Mouse (Mus musculus) common myeloid progenitor, adult 5-6 weeks (primary cell): ENCODE data around the gene Zfp334. TPM values are rescaled to one million over a fixed set of nuclear protein-coding genes. Genes with fewer than 3 reads are reported as not detected.

ENCODE experiments used
- ATAC-seq: replicated peaks from 2 replicates; pipeline ENCODE4 v1.8.0; 2016; ENCODE audit warnings: low read depth, mild to moderate bottlenecking, moderate TSS enrichment, inconsistent platforms; ENCODE audit not compliant: poor library complexity, severe bottlenecking
- total RNA-seq: library from RNA; stranded (forward); fragments of 200-1000, 187-1606 nt; gene quantifications from 2 replicates; pipeline ENCODE4 v1.2.3, GENCODE M21; 2017

The Zfp334 gene
- total RNA-seq = not detected in 2 replicates

- no peak for ATAC-seq
These were observed at the start of gene Zfp334 for GRCm38 (mm10) chr2:165387844-165388495. Gene Zfp334, minus strand, starts transcription at chr2:165388259.

DNA sequence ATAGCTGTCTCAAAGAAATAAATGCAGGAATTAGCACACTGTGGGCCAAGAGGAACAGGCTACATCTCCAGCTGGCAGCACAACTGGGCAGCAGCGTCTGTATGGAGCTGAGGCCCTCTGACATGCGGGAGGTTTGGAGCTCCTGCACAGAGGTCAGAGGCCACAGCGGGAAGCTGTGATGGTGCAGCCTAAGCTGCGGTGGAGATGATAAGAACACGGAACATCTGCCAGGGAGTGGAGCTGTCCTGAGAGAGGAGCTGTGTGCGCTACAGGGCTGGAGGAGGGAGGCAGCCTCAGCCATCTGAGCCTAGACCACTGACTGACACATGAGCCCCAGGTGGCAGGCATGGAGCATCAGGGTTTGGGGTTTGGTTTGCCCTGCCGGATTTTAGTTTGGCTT lies 40.6 kb upstream of the Zfp334 start:
- ATAC-seq = no peak

- ATAC-seq = no peak
These were observed 32.1 kb upstream of the Zfp334 start for GRCm38 (mm10) chr2:165420195-165420594.

DNA sequence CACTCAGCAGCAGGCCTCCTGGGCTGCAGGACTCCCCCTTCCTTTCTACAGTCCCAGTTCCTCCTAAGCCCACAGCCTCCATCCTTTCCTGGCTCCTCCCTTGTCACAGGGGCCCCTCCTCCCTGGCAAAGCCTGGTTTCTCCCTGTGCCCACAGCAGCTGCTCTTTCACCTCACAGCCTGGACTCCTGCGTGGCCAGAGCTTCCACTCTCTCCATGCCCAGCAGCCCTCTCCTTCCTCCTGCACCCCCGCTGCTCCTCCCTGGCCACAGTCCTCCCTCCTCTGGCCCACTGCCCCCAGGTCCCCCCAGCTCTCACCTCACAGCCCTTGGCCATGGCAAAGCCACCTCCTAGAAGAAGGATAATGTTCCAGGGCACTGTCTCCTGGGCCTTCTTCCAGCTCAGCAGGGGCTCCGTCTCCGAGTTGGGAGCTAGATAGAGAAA lies 31.6 kb upstream of the Zfp334 start:
- ATAC-seq = peak; percentile 73

- ATAC-seq = no peak
These were observed 30.5 kb upstream of the Zfp334 start for GRCm38 (mm10) chr2:165418577-165418976.

DNA sequence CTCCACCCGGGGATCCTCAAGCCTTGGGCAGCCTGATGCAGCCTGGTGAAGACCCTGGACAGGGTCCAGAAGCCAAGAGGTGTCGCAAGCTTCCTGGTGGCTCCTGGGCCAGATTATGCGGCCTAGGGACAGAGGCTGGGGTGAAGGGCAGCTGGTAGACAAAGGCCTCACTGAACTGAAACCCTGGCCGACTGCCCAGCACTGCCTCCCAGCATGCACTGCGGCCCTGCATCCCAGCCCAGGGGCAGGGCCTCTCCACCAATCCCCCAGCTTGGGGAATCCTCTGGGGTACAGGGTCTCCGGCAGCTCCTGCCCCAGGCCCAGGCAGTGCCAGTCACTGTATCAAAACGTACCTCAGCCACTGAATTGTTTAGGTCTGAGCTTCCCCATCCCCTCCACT lies 29.2 kb upstream of the Zfp334 start:
- peak; percentile 57 for ATAC-seq

DNA sequence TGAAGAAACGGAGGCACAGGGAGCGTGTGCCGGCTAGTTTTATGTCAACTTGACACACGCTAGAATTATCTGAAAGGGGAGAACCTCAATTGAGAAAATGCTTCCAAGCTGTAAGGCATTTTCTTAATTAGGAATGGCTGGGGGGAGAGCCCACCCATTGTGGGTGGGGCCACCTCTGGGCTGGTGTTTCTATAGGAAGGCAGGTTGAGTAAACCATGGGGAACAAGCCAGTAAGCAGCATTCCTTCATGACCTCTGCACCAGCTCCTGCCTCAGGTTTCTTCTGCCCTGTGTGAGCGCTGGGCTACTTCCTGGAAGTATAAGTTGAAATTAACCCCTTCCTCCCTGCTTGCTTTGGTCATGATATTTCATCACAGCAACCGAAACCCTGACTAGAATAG lies 27.7 kb upstream of the Zfp334 start:
- no peak for ATAC-seq

GRCm38 (mm10) chr2:165415141-165415721 lies 27.2 kb upstream of the Zfp334 start:
- ATAC-seq = no peak

GRCm38 (mm10) chr2:165414321-165414720 lies 26.3 kb upstream of the Zfp334 start:
- no peak for ATAC-seq

- no peak for ATAC-seq
These were observed 25.8 kb upstream of the Zfp334 start for GRCm38 (mm10) chr2:165413884-165414283.

DNA sequence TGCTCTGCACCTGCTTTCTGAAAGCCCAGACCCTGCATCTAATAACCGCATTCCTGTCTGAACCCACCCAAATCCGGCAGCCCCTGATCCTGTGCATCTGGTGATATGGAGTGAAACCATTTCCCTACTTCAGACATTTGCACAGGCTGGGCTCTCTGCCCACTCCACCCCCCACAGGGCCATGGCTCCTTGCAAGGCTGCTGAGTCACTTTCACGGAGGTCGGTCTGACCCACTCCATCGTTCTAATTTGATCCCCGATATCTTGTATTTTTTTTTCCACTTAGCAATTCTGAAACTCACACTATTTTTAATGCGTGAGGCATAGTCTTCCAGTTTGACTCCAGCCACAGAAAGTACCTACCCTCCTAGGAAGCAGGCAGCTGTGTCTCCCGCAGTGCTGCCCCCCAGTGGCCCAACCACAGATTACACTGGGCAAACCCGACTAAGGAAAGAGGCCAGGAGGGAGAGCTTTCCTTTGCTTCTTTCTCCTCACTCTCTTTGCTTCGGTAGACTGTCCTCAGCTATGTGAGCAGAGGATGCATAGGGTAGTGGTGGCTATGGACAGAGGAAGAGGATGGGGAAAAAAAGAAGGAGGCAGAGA lies 19.7 kb upstream of the Zfp334 start:
- ATAC-seq = peak; percentile 63

DNA sequence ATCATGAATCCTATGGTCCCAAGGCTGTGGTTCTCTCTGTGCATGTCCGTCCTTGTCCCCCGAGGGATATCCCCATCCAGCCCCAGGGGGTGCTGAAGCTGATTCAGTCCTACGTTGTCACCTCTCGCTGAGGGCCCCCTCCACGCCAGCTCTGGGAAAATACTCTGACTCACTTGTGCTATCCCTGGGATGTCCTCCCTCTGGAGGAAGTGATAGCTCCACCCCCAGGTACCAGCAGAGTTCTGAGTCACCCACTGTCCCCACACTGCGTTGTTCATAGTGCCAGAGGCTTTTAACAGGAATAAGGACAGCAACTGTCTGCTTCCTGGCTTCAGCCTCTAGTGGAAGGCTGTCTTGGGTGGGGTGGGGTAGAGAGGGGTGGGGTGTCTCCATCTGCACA lies 17.3 kb upstream of the Zfp334 start:
- peak; percentile 31 for ATAC-seq

- peak; percentile 71 for ATAC-seq
These were observed 16.9 kb upstream of the Zfp334 start for GRCm38 (mm10) chr2:165404951-165405350.

DNA sequence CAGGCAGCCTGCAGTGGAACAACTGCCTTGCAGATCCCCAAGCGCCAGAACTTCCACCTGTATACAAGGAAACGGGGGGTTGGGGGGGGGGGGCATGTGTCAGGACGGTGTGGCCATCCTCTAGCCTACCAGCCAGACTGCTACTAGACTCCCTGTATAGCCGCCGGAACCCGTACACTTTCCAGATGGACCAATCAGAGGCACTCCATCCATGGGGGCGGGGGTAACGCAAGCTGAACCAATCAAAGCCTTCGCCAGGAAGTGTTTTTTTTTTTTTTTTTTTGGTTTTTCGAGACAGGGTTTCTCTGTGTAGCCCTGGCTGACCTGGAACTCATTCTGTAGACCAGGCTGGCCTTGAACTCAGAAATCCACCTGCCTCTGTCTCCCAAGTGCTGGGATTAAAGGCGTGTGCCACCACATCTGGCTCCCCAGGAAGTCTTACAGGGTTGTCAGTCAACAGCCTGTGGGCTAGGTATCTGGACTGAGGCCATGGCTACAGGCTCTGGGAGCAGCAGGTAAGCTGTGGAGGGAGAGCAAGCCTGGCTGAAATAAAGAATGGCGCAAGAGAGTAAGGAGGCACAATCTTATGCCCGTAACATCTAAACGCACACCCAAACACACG lies 10.2 kb upstream of the Zfp334 start:
- ATAC-seq = no peak

GRCm38 (mm10) chr2:165397502-165398163 lies 9.6 kb upstream of the Zfp334 start:
- no peak for ATAC-seq

DNA sequence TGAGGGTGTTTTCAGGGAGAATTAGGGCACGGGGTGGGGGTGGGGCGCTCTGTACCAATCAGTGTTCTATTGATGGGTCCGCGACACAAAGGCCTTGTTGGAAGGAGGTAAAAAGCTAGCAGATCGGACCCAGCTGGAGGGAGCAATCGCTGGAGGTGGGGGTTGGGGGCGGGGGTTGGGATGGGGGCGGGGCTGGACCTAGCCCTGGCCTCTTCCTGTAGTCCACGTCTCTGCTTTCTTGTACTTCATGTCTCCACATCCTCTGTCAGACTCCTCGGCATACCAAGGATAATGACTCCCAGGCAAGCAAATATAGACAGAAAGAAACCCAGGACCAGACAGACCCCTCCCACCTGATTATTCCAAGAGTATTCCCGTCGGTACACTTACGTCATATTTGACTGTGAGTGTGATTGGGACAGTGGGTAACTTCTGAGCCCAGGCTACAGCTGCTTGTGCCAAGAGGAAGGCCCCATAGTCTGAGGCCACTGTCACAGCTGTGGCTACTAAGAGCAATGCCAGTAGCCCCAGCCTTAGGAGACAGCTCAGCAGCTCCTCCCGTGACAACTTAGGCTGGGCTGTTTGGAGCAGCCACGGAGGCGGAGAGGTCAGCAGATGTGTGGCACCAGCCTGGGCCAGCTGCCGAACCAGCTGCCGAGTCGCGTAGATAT lies 8.9 kb upstream of the Zfp334 start:
- ATAC-seq = no peak

DNA sequence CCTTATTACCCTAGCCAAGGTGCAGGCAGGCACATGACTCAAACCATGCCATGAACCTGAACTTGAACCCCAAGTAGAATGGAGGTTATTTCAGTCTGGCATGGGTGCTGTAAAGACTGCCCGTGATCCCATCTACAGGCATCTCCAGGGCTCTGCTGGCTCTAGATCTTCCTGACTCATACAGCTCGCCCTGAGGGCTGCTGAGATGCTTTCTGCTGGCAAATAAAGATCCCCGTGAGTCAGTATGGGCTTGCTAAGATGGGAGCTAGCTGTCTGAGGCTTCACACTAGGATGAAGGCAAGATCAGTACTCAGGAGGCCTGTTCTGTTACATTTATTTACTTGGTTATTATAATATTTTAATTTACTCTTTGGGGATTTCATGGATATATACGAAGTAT lies 4.1 kb upstream of the Zfp334 start:
- ATAC-seq = no peak

DNA sequence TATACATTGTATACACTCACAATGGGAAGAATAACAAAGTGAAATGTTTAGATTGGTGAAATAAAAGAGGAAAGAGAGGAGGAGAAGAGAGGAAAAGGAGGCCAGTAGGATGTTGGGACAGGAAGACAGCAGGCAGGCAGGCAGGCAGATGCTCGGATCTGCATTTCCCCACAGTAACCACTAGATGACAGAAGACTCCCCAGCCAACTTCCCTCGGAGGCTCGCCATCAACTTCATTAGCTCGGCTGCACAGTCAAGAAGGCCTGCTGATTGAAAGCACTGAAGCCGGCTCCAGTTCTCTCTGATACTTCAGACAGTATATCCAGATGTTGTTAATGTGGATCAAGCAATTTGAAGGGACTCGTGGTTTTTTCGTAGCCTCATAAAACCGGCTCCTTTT lies 3.5 kb upstream of the Zfp334 start:
- ATAC-seq = peak; percentile 89

DNA sequence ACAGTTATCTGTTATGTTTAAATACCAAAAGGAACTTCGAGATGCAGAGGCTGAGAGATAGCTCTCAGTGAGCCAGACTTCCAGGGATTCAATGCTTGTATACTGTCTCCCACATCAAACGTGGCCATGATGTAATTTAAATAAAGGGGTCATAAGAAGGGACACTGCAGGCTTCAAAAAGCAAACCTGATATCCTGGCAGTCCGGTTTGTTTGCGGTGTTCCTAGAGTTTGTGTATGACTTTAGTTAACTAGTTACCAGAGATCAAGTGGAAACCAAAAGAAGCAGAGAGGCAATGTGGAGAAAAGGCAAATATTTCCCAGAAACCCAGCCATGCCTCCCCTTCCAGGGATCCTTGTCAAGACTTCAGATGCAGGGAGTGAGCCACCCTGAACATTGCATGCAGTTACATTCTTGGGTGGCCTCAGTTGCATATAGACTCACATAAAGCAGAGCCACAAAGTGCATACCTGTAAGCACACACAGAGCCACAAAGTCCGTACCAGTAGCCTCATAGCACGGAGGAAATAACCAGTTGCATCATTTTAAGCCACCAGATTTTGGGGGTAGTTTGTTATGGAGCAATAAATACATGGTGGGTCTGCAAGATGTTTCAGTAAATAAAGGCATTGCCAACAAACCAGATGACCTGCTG lies 1.4 kb upstream of the Zfp334 start:
- no peak for ATAC-seq

GRCm38 (mm10) chr2:165387370-165387769 lies 689 bp downstream of the Zfp334 start:
- ATAC-seq = no peak
